Mouse (Mus musculus): ENCODE data around the gene Trhde. TPM values are rescaled to one million over a fixed set of nuclear protein-coding genes. Genes with fewer than 3 reads are reported as not detected.
A peak's percentile ranks its signal among the peaks of the same experiment; 100 is the strongest.

The Trhde gene
- polyA plus RNA-seq, 1 experiment from 2014 or later = 1.1 TPM

DNA sequence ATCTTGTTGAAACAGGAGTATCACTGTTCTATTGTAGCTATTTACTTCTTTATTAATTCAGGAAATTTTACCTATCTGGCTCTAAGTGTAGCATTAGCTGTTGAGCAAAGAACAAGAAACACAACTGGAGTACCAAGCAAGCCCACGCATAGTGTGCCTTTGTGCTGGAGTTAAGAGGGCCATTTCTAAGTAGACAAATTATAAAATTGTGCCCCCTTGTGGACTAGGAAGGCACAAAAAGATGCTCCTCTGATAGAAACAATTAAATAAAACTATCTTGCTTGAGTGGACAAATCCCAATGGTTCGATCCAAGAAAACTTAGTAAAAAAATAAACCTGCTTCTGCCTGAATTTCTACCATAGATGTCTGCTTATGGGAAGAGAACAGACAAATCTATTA is 76.5 kb downstream of the Trhde start:
- ATAC-seq = peak; percentile 27; the same call in 1 of the 2 replicates
- H3K4me1 ChIP-seq = no peaks in the 10 kb centered on the region
- H3K9ac ChIP-seq = no peak overlapping the region
- no peak overlapping the region for H3K4me3 ChIP-seq
- H3K9me3 ChIP-seq (replicated peaks) = no peaks in the 10 kb centered on the region
- no peak overlapping the region for H3K4me2 ChIP-seq
- H3K27ac ChIP-seq = no peak overlapping the region
- no peaks in the 10 kb centered on the region for H3K27me3 ChIP-seq
- no peaks in the 10 kb centered on the region for H3K36me3 ChIP-seq (ENCODE audit: poor library complexity, severe bottlenecking)
- 69% methylated on average over 2 of the region's 2 CpGs for WGBS

DNA sequence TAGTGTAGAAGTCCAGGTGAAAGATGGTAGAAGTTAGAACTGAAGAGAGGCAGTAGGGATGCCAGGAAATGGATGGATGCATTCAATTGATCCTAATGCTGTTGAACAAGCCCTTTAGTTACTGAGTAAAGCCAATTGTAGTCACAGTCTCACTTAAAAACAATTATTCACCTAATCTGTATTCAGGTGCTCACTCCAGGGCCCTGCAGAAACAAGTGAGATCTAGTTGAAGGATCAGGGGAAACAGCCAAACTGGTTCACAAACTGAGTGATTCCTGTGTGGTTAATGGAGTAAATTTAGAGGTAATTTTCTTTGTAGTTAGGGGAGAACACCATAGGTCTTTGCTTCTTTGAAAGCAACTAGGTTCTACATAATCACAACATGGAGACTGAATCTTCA is 100.3 kb downstream of the Trhde start:
- ATAC-seq = peak; percentile 33; the same call in 1 of the 2 replicates

DNA sequence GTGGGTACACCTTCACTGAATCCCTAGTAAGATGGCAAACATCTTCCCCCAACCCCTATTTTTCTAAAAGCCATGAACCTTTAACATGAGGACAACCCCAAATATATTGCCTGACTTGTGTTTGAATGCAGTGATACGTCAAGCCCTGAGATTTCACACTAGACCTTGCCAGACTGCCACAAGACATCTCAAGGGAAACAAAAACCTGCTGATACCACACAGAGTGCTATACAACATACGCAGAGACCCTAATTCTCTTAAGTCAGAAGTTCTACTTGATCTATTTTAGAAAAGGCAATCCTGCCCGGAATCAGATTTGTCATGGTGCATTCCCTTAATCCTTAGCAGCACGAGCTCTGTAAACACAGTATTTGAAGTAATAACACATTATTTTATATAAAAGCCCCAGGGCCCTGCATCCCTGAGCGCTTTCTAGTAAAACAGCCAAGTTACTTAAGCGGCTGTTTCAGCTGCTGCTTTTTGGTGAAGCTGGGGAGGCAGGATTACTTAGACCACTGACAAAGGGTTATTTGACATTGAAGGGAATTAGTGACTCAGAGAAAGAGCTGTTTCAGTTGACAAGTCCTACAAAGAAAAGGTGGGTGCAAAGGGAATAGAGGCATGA is 130.2 kb downstream of the Trhde start:
- ATAC-seq = no peak

More for the DNA sequence above, 100.3 kb downstream of the Trhde start:
- H3K4me2 ChIP-seq = no peak overlapping the region
- no peaks in the 10 kb centered on the region for H3K9me3 ChIP-seq (replicated peaks)
- H3K27me3 ChIP-seq = no peaks in the 10 kb centered on the region
- 0 out of 2 replicates have a peak, but pooled peaks cover 3% of the 10 kb centered on the region for H3K4me1 ChIP-seq
- no peak overlapping the region for H3K27ac ChIP-seq
- H3K4me3 ChIP-seq = no peak overlapping the region
- no peaks in the 10 kb centered on the region for H3K36me3 ChIP-seq (ENCODE audit: poor library complexity, severe bottlenecking)
- H3K9ac ChIP-seq = no peak overlapping the region

DNA sequence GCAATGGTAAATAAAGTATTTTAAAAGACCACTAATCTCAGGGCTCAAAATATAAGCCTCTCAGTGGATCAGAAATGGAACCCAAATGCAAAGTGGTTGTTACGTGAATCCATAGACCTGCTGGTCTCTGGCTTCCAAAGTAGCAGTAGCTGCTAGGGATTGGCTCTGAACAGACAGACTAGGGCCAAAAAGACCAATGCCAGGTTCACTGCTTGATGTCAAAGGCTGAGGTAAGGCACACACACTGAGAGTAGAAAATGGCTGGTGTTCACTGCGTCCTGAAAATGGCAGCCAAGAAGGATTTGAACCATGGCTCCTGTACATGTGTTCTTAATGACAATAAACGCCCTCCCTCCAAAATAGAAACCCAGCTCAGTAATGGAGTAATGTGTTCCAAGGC is 209.1 kb downstream of the Trhde start:
- Histone ChIP-seq H3K27ac (no peak overlapping the region), H3K9me3 (replicated peaks) (no peaks in the 10 kb centered on the region), H3K4me1 (no peaks in the 10 kb centered on the region), H3K4me3 (no peak overlapping the region), H3K27me3 (no peaks in the 10 kb centered on the region), H3K4me2 (no peak overlapping the region), H3K36me3 (ENCODE audit: poor library complexity, severe bottlenecking) (no peaks in the 10 kb centered on the region), H3K9ac (no peak overlapping the region)
- no peak for ATAC-seq
- 83% methylated on average over 3 of the region's 3 CpGs for WGBS

More for the DNA sequence above, 130.2 kb downstream of the Trhde start:
- Histone ChIP-seq H3K9me3 (replicated peaks) (no peaks in the 10 kb centered on the region), H3K4me2 (no peak overlapping the region), H3K27me3 (no peaks in the 10 kb centered on the region), H3K4me1 (peaks cover 6% of the 10 kb centered on the region), H3K9ac (no peak overlapping the region), H3K36me3 (ENCODE audit: poor library complexity, severe bottlenecking) (no peaks in the 10 kb centered on the region), H3K27ac (no peak overlapping the region), H3K4me3 (no peak overlapping the region)
- WGBS = 8% methylated on average over 6 of the region's 6 CpGs

DNA sequence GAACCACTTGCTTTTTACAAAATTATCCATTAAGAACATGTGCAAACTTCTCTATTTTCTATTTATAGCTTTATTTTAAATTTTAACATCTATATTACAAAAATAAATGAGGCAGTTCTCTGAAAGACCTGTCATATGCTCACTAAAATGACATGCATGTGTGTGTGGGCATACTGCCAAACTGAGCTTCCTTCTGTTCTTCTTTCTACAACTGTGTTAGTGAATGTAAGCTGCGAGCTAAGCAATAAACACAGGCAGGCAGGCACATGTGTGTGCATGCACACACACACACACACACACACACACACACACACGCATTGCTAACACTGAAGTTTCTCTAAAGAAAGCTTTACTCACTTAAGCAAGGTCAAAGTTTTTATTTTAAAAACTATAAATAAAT is 223.2 kb downstream of the Trhde start:
- H3K4me3 ChIP-seq = no peak overlapping the region
- H3K27me3 ChIP-seq = no peaks in the 10 kb centered on the region
- WGBS = 70% methylated on average over 2 of the region's 2 CpGs
- no peaks in the 10 kb centered on the region for H3K9me3 ChIP-seq (replicated peaks)
- H3K4me1 ChIP-seq = no peaks in the 10 kb centered on the region
- H3K4me2 ChIP-seq = no peak overlapping the region
- no peak overlapping the region for H3K27ac ChIP-seq
- H3K36me3 ChIP-seq (ENCODE audit: poor library complexity, severe bottlenecking) = no peaks in the 10 kb centered on the region
- H3K9ac ChIP-seq = no peak overlapping the region
- ATAC-seq = peak; percentile 83; the same call in 1 of the 2 replicates

DNA sequence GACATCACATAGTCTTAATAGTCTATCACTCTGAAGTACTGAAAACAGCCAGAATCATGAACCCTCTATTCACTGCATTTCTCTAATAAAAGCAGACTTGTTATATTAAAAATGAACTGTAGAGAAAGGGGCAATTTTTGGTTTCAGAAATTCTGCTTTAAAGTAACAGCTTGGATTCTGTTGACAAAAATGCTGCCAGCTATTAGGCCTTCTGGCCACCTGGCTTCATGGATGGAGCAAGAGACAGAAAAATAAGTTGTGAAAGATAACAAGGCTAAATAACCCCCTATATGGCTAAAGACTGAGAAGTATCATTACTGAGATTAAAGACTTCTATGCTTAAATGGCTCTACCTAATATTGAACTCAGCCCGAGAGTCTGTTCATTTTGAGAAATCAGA is 234.2 kb downstream of the Trhde start:
- no peak overlapping the region for H3K4me2 ChIP-seq
- ATAC-seq = no peak
- no peaks in the 10 kb centered on the region for H3K4me1 ChIP-seq
- H3K9me3 ChIP-seq (replicated peaks) = no peaks in the 10 kb centered on the region
- no peaks in the 10 kb centered on the region for H3K27me3 ChIP-seq
- H3K4me3 ChIP-seq = no peak overlapping the region
- H3K36me3 ChIP-seq (ENCODE audit: poor library complexity, severe bottlenecking) = no peaks in the 10 kb centered on the region
- H3K27ac ChIP-seq = no peak overlapping the region
- 94% methylated on average over 1 of the region's 1 CpGs for WGBS
- no peak overlapping the region for H3K9ac ChIP-seq

DNA sequence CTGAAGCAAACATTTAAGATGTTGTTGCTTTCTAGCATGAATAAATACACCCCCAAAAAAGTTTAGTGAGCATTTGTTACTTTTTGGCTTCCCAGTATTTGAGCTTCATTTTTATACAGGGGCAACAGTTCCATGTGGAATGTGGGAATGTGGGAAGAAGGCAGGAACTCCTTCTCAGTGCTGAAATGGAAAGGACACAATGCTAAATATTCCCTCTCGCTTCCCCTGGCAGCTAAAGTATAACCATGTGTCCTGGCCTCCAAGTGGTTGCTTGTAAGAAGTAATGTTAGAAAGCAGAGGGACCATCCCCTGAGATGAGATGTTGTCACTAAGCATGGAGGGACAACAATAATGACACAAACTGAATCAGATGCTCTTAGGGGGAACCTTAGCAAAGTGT is 292.9 kb downstream of the Trhde start:
- ATAC-seq = no peak
- Histone ChIP-seq H3K27ac (no peak overlapping the region), H3K36me3 (ENCODE audit: poor library complexity, severe bottlenecking) (no peaks in the 10 kb centered on the region), H3K27me3 (no peaks in the 10 kb centered on the region), H3K9me3 (replicated peaks) (no peaks in the 10 kb centered on the region), H3K9ac (no peak overlapping the region), H3K4me1 (no peaks in the 10 kb centered on the region), H3K4me2 (no peak overlapping the region), H3K4me3 (no peak overlapping the region)
- WGBS = 93% methylated on average over 1 of the region's 1 CpGs

DNA sequence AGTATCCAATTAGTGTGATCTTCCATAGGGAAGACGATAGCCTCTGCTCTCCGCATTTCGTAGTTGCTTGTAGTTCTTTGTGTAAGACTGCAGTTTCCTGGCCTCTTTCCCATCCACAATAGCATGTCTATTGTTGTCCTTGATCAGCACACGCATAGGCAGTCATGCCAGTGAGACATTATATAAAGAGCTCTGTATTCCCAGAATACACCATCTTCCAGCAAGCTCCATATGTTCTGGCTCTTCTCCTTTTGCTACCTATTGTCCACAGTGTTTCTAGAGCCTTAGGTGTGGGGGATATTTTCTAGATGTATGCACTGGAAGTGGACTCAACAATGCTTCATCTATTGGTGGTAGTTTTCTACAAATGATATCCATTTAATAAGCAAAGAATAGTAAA is 313.3 kb downstream of the Trhde start:
- ATAC-seq = no peak
- no peak overlapping the region for H3K27ac ChIP-seq
- H3K4me1 ChIP-seq = no peaks in the 10 kb centered on the region
- H3K9me3 ChIP-seq (replicated peaks) = no peaks in the 10 kb centered on the region
- no peaks in the 10 kb centered on the region for H3K36me3 ChIP-seq (ENCODE audit: poor library complexity, severe bottlenecking)
- no peaks in the 10 kb centered on the region for H3K27me3 ChIP-seq
- H3K4me2 ChIP-seq = no peak overlapping the region
- H3K9ac ChIP-seq = no peak overlapping the region
- 76% methylated on average over 4 of the region's 4 CpGs for WGBS
- H3K4me3 ChIP-seq = no peak overlapping the region

DNA sequence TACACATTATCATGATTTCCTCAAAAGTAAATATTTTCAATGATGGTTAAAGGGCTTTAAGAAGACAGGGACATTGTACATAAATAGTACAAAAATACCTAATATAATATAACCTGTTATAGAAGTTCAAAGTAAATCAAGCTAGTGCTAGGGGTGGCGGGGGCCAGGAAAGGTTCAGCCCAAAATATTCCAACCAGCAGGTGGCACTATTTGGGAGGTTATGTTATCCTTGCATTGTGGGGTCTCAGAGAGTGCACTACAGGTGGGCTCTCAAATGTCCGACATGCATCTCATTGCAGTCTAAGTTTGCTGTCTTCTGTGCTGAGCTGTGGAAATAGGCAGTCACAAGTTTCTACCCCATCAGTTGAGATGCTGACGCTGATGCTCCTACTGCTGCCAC is 346.5 kb downstream of the Trhde start:
- Histone ChIP-seq H3K4me2 (no peak overlapping the region), H3K27ac (no peak overlapping the region), H3K9ac (no peak overlapping the region), H3K27me3 (no peaks in the 10 kb centered on the region), H3K9me3 (replicated peaks) (no peaks in the 10 kb centered on the region), H3K4me3 (no peak overlapping the region), H3K36me3 (ENCODE audit: poor library complexity, severe bottlenecking) (no peaks in the 10 kb centered on the region), H3K4me1 (no peaks in the 10 kb centered on the region)
- 71% methylated on average over 3 of the region's 3 CpGs for whole genome bisulfite sequencing
- no peak for ATAC-seq

DNA sequence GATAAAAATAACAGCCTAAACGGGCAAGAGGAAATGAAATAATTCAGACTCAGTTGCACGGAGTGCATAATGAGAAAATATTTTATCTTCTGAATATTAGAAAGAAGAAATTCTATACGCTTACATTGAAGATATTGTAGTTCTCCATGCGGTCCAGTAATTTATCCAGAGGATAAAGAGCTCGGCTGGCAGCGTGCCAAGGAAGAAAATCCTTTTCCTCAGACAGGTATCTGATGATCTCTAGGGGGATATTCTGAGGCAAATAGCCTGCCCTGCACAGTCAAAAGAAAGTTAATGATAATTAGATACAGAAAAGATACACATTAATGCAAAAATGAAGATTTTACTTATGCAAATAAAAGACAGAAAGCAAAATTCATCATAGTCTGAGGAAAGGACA is 354.0 kb downstream of the Trhde start:
- Histone ChIP-seq H3K36me3 (ENCODE audit: poor library complexity, severe bottlenecking) (no peaks in the 10 kb centered on the region), H3K27me3 (no peaks in the 10 kb centered on the region), H3K9ac (no peak overlapping the region), H3K4me3 (no peak overlapping the region), H3K4me2 (no peak overlapping the region), H3K27ac (no peak overlapping the region), H3K9me3 (replicated peaks) (no peaks in the 10 kb centered on the region), H3K4me1 (no peaks in the 10 kb centered on the region)
- ATAC-seq = no peak
- WGBS = 50% methylated on average over 6 of the region's 6 CpGs

DNA sequence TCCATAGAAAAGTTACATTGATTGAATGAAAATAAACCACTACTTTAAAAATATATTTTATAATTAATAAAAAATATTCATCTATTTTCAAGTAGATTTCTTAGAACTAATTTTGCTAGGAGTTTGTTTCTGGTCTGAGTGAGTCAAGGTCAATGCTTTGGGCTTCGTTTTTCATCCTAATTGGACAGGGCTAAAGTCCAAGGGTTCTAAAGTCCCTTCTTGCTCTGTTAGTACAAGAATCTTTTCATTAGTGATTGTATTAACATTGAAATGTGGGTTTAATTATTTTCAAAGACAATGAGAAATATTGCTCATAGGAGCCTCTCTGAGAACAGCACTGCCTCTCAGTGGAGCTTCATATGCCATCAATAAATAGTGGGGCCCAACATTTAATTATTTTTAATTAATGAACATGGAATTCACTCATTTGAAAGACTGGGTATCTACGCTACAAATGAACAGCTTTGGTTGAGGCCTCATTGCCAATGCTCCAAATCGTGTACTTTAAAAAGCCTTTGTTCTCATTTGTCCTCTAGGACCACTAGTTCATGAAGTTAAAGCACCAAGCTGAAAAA is 383.1 kb downstream of the Trhde start:
- no peaks in the 10 kb centered on the region for H3K36me3 ChIP-seq (ENCODE audit: poor library complexity, severe bottlenecking)
- H3K4me1 ChIP-seq = no peaks in the 10 kb centered on the region
- H3K27ac ChIP-seq = no peak overlapping the region
- no peak overlapping the region for H3K4me2 ChIP-seq
- WGBS = 44% methylated on average over 3 of the region's 3 CpGs
- H3K27me3 ChIP-seq = no peaks in the 10 kb centered on the region
- ATAC-seq = no peak
- H3K9me3 ChIP-seq (replicated peaks) = no peaks in the 10 kb centered on the region
- H3K4me3 ChIP-seq = no peak overlapping the region
- H3K9ac ChIP-seq = no peak overlapping the region

DNA sequence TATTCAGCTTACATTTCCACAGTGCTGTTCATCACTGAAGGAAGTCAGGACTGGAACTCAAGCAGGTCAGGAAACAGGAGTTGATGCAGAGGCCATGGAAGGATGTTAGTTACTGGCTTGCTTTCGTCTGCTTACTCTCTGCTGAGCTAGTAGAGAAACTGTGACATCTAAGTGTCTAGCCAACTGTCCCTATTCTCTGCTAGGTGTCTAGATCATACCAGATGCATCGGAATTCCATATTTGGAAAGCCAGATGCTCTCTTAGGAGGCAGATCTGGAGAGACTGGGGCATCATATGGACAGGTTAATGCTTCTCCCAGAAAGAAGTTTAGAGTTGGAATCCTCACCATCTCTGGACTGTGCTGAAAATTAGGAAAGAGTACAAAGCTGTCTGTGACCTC is 386.4 kb downstream of the Trhde start:
- WGBS = 87% methylated on average over 2 of the region's 2 CpGs
- H3K27me3 ChIP-seq = no peaks in the 10 kb centered on the region
- no peaks in the 10 kb centered on the region for H3K4me1 ChIP-seq
- H3K4me2 ChIP-seq = no peak overlapping the region
- H3K9me3 ChIP-seq (replicated peaks) = no peaks in the 10 kb centered on the region
- no peak overlapping the region for H3K9ac ChIP-seq
- no peak for ATAC-seq
- no peak overlapping the region for H3K4me3 ChIP-seq
- H3K27ac ChIP-seq = no peak overlapping the region
- no peaks in the 10 kb centered on the region for H3K36me3 ChIP-seq (ENCODE audit: poor library complexity, severe bottlenecking)

DNA sequence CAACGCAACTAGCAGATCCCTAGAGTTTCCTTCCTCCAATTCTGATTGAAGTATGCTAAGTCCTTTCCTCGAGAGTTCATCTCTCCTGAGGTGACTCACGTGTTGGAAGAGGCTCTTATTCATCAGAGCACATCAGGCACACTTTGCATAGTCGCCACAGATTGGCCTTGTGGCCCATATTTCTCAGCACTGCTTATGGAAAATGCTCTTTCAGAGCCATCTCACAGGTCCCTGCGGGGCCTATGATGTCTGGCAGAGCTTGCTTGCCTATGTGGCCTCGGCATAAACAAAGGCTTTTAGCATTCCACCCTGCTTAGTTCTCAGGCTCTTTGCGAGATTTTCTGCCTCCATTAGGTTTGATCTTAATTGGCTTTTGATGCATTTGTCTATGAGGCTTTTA is 396.8 kb downstream of the Trhde start:
- Histone ChIP-seq H3K27me3 (no peaks in the 10 kb centered on the region), H3K27ac (no peak overlapping the region), H3K36me3 (ENCODE audit: poor library complexity, severe bottlenecking) (no peaks in the 10 kb centered on the region), H3K4me2 (no peak overlapping the region), H3K9ac (no peak overlapping the region), H3K9me3 (replicated peaks) (no peaks in the 10 kb centered on the region), H3K4me3 (no peak overlapping the region), H3K4me1 (no peaks in the 10 kb centered on the region)
- 25% methylated on average over 7 of the region's 7 CpGs for WGBS
- no peak; the same call in 1 of the 2 replicates for ATAC-seq

Data from forebrain, embryonic 13.5 days (tissue).